ENCODE assay signal across 11 mouse cellular contexts in the genomic region with DNA sequence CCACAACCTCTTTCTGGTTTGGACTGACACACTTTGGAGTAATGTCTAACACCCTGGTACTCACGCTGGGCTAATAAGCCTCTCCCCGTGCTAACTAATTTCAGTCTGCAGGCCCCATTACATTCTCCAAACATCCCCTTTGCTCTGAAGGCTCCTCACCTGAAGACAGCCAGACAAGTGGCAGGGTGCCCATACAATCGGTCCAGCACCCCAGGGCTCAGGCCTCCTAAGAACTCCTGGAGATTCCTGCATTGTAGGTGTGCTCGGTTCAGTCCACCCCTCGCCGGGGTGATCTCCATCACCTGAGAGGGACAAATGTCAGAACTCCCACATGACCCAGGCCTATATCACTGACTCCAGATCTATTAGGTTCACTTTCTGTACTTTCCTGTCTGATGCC. TPM values are rescaled to one million over a fixed set of nuclear protein-coding genes. Genes with fewer than 3 reads are reported as not detected.
DNase-seq lines count a peak whose midpoint lies in the region; ATAC-seq lines count a peak whose summit lies in the region.
"Had no signal": no experiment of that assay in that cellular context is flagged by ENCODE, and none has a peak within 500 bp of the region (broad histone marks: within the 10 kb centered on the region; RNA-seq: fewer than 3 reads in every experiment).

No protein-coding gene starts in this region.

- 0 out of 2 replicates have a peak, but pooled peaks cover 13% of the 10 kb centered on the region for H3K36me3 ChIP-seq in kidney, embryonic 16.5 days (ENCODE audit: insufficient read depth, low read length)
- peaks cover 30% of the 10 kb centered on the region for H3K36me3 ChIP-seq in embryonic facial prominence, embryonic 13.5 days
- H3K36me3 ChIP-seq in liver, embryonic 13.5 days: peaks cover 14% of the 10 kb centered on the region; the same call in 1 of the 2 replicates

- no peak overlapping the region for H3K27ac ChIP-seq in kidney, embryonic 16.5 days (ENCODE audit: low read length)
- no peak overlapping the region for H3K27ac ChIP-seq in embryonic facial prominence, embryonic 13.5 days
- no peak overlapping the region for H3K27ac ChIP-seq in liver, embryonic 13.5 days

- no peaks in the 10 kb centered on the region for H3K27me3 ChIP-seq in kidney, embryonic 16.5 days (ENCODE audit: insufficient read depth, low read length)
- H3K27me3 ChIP-seq in embryonic facial prominence, embryonic 13.5 days: no peaks in the 10 kb centered on the region
- H3K27me3 ChIP-seq in liver, embryonic 13.5 days: no peaks in the 10 kb centered on the region

- H3K4me2 ChIP-seq in kidney, embryonic 16.5 days (replicated peaks; ENCODE audit: low read depth, low read length): peak overlapping the region; percentile 68
- H3K4me2 ChIP-seq in embryonic facial prominence, embryonic 13.5 days: peak overlapping the region; percentile 82
- peak overlapping the region; percentile 83 for H3K4me2 ChIP-seq in liver, embryonic 13.5 days

- no peak for ATAC-seq in kidney, embryonic 16.5 days (ENCODE audit: low FRiP score, low TSS enrichment)
- ATAC-seq in embryonic facial prominence, embryonic 13.5 days (ENCODE audit: insufficient number of reproducible peaks, insufficient read depth, low FRiP score, low TSS enrichment, low read depth): no peak
- ATAC-seq in liver, embryonic 13.5 days (ENCODE audit: low read depth): no peak

- peaks cover 14% of the 10 kb centered on the region for H3K4me1 ChIP-seq in kidney, embryonic 16.5 days (ENCODE audit: insufficient read depth, low read length)
- peaks cover 13% of the 10 kb centered on the region for H3K4me1 ChIP-seq in embryonic facial prominence, embryonic 13.5 days
- peaks cover 28% of the 10 kb centered on the region for H3K4me1 ChIP-seq in liver, embryonic 13.5 days (replicated peaks)

- DNase-seq in cerebellum, adult 11-12 months: peak; percentile 58
- DNase-seq in cerebellum, postnatal 10 days: no peak
- no peak for DNase-seq in kidney, postnatal 14 days
- no peak for DNase-seq in liver, embryonic 13.5 days
- no peak for DNase-seq in adrenal gland, adult (ENCODE audit: inconsistent age in 2 of 2, low spot score in 1 of 2)
- DNase-seq in adrenal gland, adult 2 months: no peak

- WGBS in kidney, embryonic 16.5 days: 86% methylated on average over 6 of the region's 6 CpGs
- WGBS in embryonic facial prominence, embryonic 13.5 days: 92% methylated on average over 6 of the region's 6 CpGs
- WGBS in liver, embryonic 13.5 days (ENCODE audit: insufficient replicate concordance): 80% methylated on average over 6 of the region's 6 CpGs

- H3K9ac ChIP-seq in kidney, embryonic 16.5 days (replicated peaks; ENCODE audit: low read length): peak overlapping the region; percentile 90; the same call in 1 of the 2 replicates
- H3K9ac ChIP-seq in embryonic facial prominence, embryonic 13.5 days: peak overlapping the region; percentile 91
- H3K9ac ChIP-seq in liver, embryonic 13.5 days: peak overlapping the region; percentile 83

- no peak overlapping the region for H3K4me3 ChIP-seq in kidney, embryonic 16.5 days (ENCODE audit: low read length)
- peak overlapping the region; percentile 80; the same call in 1 of the 2 replicates for H3K4me3 ChIP-seq in embryonic facial prominence, embryonic 13.5 days
- H3K4me3 ChIP-seq in liver, embryonic 13.5 days (replicated peaks): peak overlapping the region; percentile 78; the same call in 1 of the 2 replicates

- H3K9me3 ChIP-seq in kidney, embryonic 16.5 days (ENCODE audit: low read length): no peaks in the 10 kb centered on the region
- no peaks in the 10 kb centered on the region for H3K9me3 ChIP-seq in embryonic facial prominence, embryonic 13.5 days
- no peaks in the 10 kb centered on the region for H3K9me3 ChIP-seq in liver, embryonic 13.5 days (replicated peaks)

RNA-seq across cellular contexts. Expression of a gene that starts 1.0 kb away (rescaled TPM):
- 51.9 and 55.6 TPM in 2 replicates for polyA plus RNA-seq in kidney, embryonic 16.5 days (2015; fragmentation: Nextera tagmentation; extraction: Ambion mirVana)
- 39.2 and 48.6 TPM in 2 replicates for polyA plus RNA-seq in embryonic facial prominence, embryonic 13.5 days (2015; fragmentation: Nextera tagmentation; extraction: Ambion mirVana)
- polyA plus RNA-seq in liver, embryonic 13.5 days (2015; fragmentation: Nextera tagmentation; extraction: Ambion mirVana): 31.9 and 33.9 TPM in 2 replicates
- 10 to 100 TPM; 18.6 to 25.3 TPM for total RNA-seq in adrenal gland, adult 2 months (2021)
- 22.5 and 23.4 TPM in 2 replicates for polyA plus RNA-seq in adrenal gland, adult 2 months (2012; rRNA removed)

RNA-seq across cellular contexts. Expression of a gene that starts 5.1 kb away (rescaled TPM):
- polyA plus RNA-seq in kidney, embryonic 16.5 days (2015; fragmentation: Nextera tagmentation; extraction: Ambion mirVana): 19.8 and 21.0 TPM in 2 replicates
- polyA plus RNA-seq in embryonic facial prominence, embryonic 13.5 days (2015; fragmentation: Nextera tagmentation; extraction: Ambion mirVana): 15.9 and 17.4 TPM in 2 replicates
- 7.7 TPM in 2 replicates for polyA plus RNA-seq in liver, embryonic 13.5 days (2015; fragmentation: Nextera tagmentation; extraction: Ambion mirVana)
- total RNA-seq in adrenal gland, adult 2 months (2021): 10 to 100 TPM; 36.4 to 38.6 TPM
- 75.5 and 77.3 TPM in 2 replicates for polyA plus RNA-seq in adrenal gland, adult 2 months (2012; rRNA removed)

RNA-seq across cellular contexts. Expression of a gene that starts 29.0 kb away (rescaled TPM):
- polyA plus RNA-seq in kidney, embryonic 16.5 days (2015; fragmentation: Nextera tagmentation; extraction: Ambion mirVana): 0.17 and 0.23 TPM in 2 replicates
- 0.13 TPM in 1 of 2 replicates, not detected in the other for polyA plus RNA-seq in embryonic facial prominence, embryonic 13.5 days (2015; fragmentation: Nextera tagmentation; extraction: Ambion mirVana)
- 0.03 and 0.06 TPM in 2 replicates for polyA plus RNA-seq in liver, embryonic 13.5 days (2015; fragmentation: Nextera tagmentation; extraction: Ambion mirVana)
- not detected for total RNA-seq in adrenal gland, adult 2 months (2021)
- polyA plus RNA-seq in adrenal gland, adult 2 months (2012; rRNA removed): 0.18 TPM in 1 of 2 replicates, not detected in the other
- total RNA-seq: left cerebral cortex, postnatal 25 days; neutrophil, adult 5-6 weeks had no signal
- polyA plus RNA-seq: spleen, adult 2 months had no signal

RNA-seq across cellular contexts. Expression of a gene that starts 31.9 kb away (rescaled TPM):
- polyA plus RNA-seq in kidney, embryonic 16.5 days (2015; fragmentation: Nextera tagmentation; extraction: Ambion mirVana): 107 and 108 TPM in 2 replicates
- polyA plus RNA-seq in embryonic facial prominence, embryonic 13.5 days (2015; fragmentation: Nextera tagmentation; extraction: Ambion mirVana): 65.8 and 69.4 TPM in 2 replicates
- 2.9 and 3.7 TPM in 2 replicates for polyA plus RNA-seq in liver, embryonic 13.5 days (2015; fragmentation: Nextera tagmentation; extraction: Ambion mirVana)
- 10 to 100 TPM; 30.0 to 58.8 TPM for total RNA-seq in adrenal gland, adult 2 months (2021)
- 58.0 and 61.6 TPM in 2 replicates for polyA plus RNA-seq in adrenal gland, adult 2 months (2012; rRNA removed)

RNA-seq across cellular contexts. Expression of a gene that starts 46.1 kb away (rescaled TPM):
- polyA plus RNA-seq in kidney, embryonic 16.5 days (2015; fragmentation: Nextera tagmentation; extraction: Ambion mirVana): not detected in 2 replicates
- not detected in 2 replicates for polyA plus RNA-seq in embryonic facial prominence, embryonic 13.5 days (2015; fragmentation: Nextera tagmentation; extraction: Ambion mirVana)
- polyA plus RNA-seq in liver, embryonic 13.5 days (2015; fragmentation: Nextera tagmentation; extraction: Ambion mirVana): not detected in 2 replicates
- not detected for total RNA-seq in adrenal gland, adult 2 months (2021)
- not detected in 2 replicates for polyA plus RNA-seq in adrenal gland, adult 2 months (2012; rRNA removed)
- total RNA-seq: left cerebral cortex, postnatal 25 days had no signal
- polyA plus RNA-seq: spleen, adult 2 months had no signal
